Mouse (Mus musculus) cerebellum, adult 11 months (tissue): Measurements from ENCODE around the gene Itpr1.

Experiments
- DNase-seq: peaks from one replicate; pipeline ENCODE4 v3.0.0; 2022

Itpr1 gene

GRCm38 (mm10) chr6:108408726-108409125 lies 195.8 kb downstream of the Itpr1 start:
- no peak for DNase-seq

- DNase-seq = no peak
Observed at GRCm38 (mm10) chr6:108410771-108411170, 197.9 kb downstream of the Itpr1 start.

DNA sequence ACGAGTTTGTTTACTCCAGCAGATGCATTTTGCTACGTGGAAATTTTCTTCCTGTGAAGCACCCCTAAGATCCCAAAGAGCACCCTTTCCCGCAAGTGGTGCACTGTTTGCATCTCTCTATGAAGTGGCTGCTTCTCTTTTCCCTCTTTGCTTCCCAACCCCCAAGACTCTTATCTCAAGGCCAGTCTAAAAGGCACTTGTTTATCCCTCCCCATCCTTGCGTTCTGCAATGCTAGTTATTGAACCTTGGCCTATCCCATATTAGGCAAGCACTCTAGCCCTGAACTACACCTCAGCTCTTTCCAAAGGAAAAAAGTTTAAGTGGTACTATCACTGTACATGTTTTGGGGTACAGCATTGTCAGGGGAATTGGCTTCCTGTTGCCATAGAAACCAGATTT lies 198.3 kb downstream of the Itpr1 start:
- no peak for DNase-seq

DNA sequence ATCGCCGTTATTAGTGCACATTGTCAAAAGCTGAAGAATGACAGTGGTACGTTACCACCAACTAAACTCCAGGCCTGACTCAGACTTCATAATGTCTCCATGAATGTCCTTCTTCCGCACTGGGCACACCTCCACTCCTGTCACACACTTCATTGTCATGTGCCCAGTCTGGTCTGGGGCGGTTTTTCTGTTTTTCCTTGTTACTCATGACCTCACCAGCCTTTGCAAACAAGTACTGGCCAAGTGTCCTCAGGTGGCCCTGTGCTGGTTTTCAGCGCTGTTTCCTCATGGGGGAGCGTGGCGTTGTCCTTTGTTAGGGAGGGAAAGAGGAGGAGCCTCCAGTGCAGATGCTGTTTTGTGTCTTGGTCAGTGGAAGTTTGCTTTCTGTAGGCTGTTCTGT lies 200.1 kb downstream of the Itpr1 start:
- DNase-seq = no peak

DNA sequence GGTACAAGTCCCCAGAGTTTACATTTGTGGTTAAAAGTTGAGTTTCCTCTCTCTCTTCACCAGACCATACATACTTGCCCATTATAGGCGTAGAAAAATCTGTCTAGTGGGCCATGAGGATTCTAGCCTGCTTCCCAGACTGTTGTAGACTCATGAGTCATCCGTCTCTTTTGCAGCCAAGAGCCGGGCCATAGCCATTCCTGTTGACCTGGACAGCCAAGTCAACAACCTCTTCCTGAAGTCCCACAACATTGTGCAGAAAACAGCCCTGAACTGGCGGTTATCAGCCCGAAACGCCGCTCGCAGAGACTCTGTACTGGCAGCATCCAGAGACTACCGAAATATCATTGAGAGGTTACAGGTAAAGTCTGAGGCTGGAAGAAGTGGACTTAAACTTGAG lies 200.7 kb downstream of the Itpr1 start:
- no peak for DNase-seq

DNA sequence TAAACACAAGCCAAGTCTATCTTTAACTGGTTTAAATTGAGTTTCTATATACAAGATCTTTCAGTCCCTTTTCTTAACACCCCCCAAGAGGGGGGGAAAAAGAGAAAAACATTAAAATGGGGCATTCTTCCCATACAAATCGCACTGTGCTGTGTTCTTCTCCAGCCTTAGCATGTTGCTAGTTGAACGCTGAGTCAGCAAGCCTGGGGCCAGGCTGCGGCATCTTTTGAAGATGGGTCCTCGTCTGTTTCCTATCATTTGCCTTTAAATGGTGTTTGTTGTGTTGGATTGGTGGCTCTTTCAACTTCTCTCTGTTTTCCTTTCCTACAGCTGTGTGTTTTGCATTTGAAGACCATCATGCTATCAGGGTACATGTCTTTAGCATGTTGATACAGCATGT lies 203.0 kb downstream of the Itpr1 start:
- no peak for DNase-seq

- peak; percentile 61 for DNase-seq
Observed at GRCm38 (mm10) chr6:108417508-108417907, 204.6 kb downstream of the Itpr1 start.

GRCm38 (mm10) chr6:108418218-108418617 lies 205.3 kb downstream of the Itpr1 start:
- no peak for DNase-seq

- no peak for DNase-seq
Observed at GRCm38 (mm10) chr6:108424749-108425584, 212.1 kb downstream of the Itpr1 start.

DNA sequence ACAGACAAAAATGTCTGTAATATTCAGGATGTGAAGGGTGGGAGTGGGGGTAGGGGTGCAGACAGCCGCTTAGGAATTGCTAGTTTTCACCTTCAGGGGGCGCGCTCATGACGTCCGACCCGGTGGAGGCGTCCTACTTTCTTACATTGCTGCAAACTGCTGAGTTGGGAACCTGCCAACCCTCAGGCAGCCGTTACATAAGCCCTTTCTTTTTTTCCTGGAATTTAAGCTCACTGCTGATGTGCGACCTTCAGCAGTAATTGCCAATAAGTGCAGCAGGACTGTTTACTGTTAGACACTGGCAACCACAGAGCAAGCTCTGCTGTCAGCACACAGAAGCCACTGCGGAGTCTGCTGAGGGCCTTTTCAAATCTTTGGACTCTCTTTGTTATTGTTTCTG lies 213.9 kb downstream of the Itpr1 start:
- peak; percentile 92 for DNase-seq

DNA sequence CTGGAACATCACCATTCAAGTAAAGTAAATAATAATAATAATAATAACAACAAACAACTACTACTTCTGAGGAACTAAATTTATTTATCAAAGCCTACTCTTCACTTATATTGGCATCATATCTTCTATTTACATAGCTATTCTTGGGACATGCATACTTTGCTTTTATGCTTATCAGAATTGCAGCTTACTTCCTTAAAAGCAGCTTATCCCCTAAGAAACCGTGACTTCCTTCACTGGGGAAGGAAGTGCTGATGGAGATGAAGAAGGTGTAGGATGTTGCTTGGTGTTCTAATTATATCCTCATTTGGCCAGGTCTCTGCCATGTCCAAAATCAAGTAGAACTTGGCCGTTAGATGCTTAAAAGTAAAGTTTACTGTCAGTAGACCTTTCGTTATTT lies 215.5 kb downstream of the Itpr1 start:
- DNase-seq = no peak

DNA sequence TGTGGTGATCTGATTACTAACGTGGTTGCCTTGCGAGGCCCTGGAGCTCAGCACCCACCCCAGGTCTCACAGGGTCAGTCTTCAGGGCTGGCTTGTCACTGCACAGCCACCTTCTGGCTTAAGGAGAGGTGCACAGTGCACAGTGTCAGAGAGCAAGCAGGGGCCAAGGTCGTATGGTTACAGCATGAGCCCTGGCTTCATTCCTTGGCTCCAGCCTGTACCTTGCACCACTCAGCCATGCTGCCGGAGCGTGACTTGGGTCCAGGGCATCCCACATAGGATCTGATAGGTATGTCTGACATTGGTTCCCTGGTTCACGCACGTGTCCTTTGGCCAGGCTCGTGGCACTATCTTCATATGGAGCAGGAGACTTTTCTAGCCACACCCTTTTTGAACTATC lies 217.1 kb downstream of the Itpr1 start:
- no peak for DNase-seq

GRCm38 (mm10) chr6:108431193-108431592 lies 218.3 kb downstream of the Itpr1 start:
- DNase-seq = no peak

GRCm38 (mm10) chr6:108432836-108433235 lies 219.9 kb downstream of the Itpr1 start:
- no peak for DNase-seq

DNA sequence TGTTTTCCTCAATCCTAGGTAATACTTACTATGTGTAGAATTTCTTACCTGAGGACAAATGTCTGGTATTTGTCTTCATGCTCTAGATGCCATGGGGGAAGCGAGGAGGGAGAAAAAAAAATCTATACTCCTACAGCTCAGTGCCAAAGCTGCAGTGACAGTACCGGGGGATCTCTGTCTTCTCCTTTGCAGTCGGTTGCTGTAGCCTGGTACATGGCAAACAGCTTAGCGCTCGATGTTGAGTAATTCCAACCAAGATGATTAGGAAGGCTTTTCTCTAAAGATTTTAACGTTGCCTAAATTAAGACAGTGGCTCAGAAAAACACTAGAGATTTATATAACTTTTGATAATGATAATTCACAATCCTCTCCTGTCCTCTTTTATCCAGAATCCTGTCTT lies 221.9 kb downstream of the Itpr1 start:
- DNase-seq = no peak

DNA sequence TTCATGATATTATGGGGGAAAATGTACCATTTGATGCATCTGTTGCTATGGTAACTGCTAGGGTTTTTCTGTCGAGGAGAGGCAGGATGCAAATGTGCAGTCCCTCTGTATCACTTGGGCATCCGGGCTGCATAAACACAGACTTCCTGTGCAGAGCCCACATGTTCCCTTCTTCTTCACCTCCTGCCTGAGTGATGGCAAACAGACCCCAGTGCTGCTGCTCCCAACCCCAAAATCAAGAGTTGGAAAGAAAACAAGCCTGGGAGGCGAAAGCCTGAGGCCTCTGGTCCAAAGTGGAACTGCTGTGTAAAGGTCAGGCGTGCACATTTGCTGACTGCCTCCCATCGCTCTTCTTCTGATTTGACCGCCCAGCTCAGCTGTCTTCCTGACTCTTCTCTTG lies 222.6 kb downstream of the Itpr1 start:
- no peak for DNase-seq

DNA sequence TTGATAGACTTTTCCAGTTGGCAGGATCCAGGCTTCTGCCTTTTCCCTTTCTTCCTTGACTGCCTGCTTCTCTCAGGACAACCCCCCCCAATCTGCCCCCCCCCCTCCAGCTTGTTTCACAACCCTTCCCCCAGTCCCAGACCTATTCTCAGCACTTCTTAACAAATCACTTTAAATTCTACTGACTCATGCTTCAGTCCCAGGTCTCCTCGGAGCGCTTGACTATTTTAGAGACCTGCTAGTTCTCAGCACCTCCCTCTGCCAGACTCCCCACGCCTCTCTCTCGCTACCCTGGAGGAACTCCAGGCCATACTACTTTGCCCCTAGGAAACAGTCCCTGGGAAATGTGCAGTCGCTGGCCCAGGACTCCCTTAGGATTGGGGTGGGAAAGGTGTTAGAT lies 223.7 kb downstream of the Itpr1 start:
- no peak for DNase-seq

DNA sequence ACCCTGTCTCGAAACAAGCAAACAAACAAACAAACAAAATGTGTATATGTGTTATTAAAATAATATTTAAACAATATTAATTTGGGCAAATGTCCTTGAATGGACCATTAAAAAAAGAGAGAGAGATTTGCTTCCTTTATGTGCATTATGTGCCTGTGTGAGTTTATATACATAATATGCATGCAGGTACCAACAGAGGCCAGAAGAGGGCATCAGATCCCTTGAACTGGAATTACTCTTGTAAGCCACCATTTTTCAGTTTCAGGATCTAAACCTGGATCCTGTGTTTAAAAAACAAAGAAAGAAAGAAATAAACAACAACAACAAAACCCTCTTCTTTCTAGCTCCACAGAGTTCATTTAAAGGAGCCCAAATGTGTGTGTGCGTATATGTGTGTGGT lies 228.4 kb downstream of the Itpr1 start:
- no peak for DNase-seq

DNA sequence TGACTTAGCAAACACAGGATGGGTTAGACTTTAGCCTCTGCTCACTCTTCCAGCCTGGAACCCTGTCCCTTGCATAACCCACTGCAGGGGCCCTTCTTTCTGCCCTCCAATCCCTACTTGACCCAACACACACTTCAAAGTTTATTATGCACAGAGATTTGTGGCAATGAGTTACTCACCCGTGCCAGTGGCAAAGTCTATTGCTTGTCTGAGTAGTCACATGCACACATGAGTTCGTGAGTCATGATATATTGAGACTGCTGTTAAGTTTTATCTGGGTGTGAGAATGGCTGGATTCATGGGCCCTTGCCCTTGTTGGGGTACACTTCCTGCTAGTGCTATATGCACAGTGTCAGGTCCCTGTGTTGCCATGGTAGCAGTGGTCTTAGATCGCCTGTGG lies 229.4 kb downstream of the Itpr1 start:
- DNase-seq = no peak

- DNase-seq = peak; percentile 63
Observed at GRCm38 (mm10) chr6:108444435-108444834, 231.5 kb downstream of the Itpr1 start.

GRCm38 (mm10) chr6:108445006-108445405 lies 232.1 kb downstream of the Itpr1 start:
- DNase-seq = no peak

- no peak for DNase-seq
Observed at GRCm38 (mm10) chr6:108446766-108447165, 233.9 kb downstream of the Itpr1 start.

- DNase-seq = no peak
Observed at GRCm38 (mm10) chr6:108447179-108447845, 234.4 kb downstream of the Itpr1 start.

DNA sequence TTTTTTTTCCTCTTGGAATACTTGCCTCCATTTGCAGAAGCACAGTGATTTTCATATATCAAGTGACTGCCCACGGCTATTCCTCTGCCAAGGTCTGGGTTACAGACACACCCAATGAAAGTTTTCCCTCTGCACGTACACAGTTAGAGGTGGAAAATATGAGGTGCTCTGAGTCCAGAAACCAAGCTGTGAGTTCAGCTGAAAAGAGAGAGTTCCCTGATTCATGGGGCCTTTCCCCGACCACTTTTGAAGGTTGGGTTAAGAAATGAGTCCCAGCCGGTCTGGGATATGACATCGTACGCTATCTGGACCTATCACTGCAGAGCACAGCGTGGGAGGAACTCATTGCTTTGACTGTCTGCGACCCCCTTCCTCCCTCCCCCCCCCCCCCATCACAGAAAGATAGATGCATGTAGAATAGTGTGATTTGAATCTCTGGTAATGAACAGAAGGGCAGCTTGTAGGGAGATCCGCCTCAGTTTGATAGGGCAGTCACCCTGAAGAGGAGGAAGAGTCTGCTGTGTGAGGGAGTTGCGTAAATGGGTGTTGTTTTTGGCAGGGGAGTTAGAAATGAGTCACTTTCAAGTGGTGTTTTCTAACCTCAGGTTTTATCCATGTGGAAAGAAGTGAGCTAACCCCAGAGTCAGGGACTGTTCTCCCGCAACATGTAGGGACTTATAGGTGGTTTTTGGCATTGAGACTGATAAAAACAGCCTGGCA lies 235.3 kb downstream of the Itpr1 start:
- DNase-seq = no peak
